Mouse (Mus musculus): ENCODE data around the gene Olfr1431.
"Not testable (repeated sequence)": the region's sequence is repeated elsewhere in the genome, so short reads cannot be mapped to it uniquely, and the experiment has no call there.

Gene Olfr1431

GRCm38 (mm10) chr19:12200334-12200733, at the start of gene Olfr1431:
Olfr1431 (plus strand) TSS chr19:12200634.
- DNase-seq (ENCODE audit: low spot score): no peak

- DNase-seq (ENCODE audit: low spot score): not testable (repeated sequence)
These were observed 30.3 kb upstream of the Olfr1431 start, which contains the start of gene Olfr1555-ps1 for GRCm38 (mm10) chr19:12170062-12170599. Olfr1555-ps1 (minus strand) TSS chr19:12170112.

GRCm38 (mm10) chr19:12175431-12175830, 25.0 kb upstream of the Olfr1431 start:
- DNase-seq (ENCODE audit: low spot score): not testable (repeated sequence)

- DNase-seq (ENCODE audit: low spot score): not testable (repeated sequence)
These were observed 1.4 kb upstream of the Olfr1431 start for GRCm38 (mm10) chr19:12199076-12199475.

GRCm38 (mm10) chr19:12232496-12232895, 32.1 kb downstream of the Olfr1431 start, which contains the start of gene Olfr1432:
Olfr1432 (minus strand) TSS chr19:12232596.
- DNase-seq (ENCODE audit: low spot score): not testable (repeated sequence)

GRCm38 (mm10) chr19:12241559-12241958, 41.1 kb downstream of the Olfr1431 start, which contains the start of gene Olfr262:
Olfr262 (minus strand) TSS chr19:12241659.
- DNase-seq (ENCODE audit: low spot score): no peak

DNA sequence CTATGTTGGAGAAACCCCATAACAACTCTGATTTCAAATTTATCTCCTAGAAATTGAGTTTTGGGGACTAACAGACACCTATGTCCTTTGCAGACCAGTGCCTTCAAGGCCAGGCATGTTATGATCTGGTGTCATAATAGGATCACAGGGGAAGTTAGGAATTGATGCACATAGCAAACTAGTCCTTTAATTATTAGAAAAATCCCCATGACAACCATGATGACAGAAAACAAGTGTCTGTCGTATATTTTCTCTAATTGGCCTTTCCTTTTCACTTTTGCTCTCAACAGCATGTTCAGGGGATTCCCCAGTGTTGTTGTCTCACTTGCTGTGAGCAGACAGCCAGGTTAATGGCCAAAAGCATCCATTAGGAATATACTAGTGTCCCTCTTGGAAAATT, 60.3 kb downstream of the Olfr1431 start, which contains the start of gene Olfr235:
TSS of gene Olfr235 (plus strand) at position 301 of the 400 bp plus-strand sequence.
- no peak for DNase-seq (ENCODE audit: low spot score)
